Mouse (Mus musculus) urinary bladder, adult 2 months (tissue): ENCODE results near the gene Mecr. TPM values are rescaled to one million over a fixed set of nuclear protein-coding genes. Genes with fewer than 3 reads are reported as not detected.
A peak's percentile ranks its signal among the peaks of the same experiment; 100 is the strongest.
"Not testable (repeated sequence)": the region's sequence is repeated elsewhere in the genome, so short reads cannot be mapped to it uniquely, and the experiment has no call there.

ENCODE experiments used
- DNase-seq: peaks from one replicate; pipeline ENCODE4 v3.0.0; 2022; ENCODE audit warnings: low spot score
- polyA plus RNA-seq: library from polyadenylated mRNA; depleted of rRNA; stranded (reverse); fragments of >200 nt; gene quantifications from 2 replicates; pipeline ENCODE4 v1.2.3, GENCODE M21; 2012; rRNA removed

The Mecr gene
- 33.9 and 39.6 TPM in 2 replicates for polyA plus RNA-seq

DNA sequence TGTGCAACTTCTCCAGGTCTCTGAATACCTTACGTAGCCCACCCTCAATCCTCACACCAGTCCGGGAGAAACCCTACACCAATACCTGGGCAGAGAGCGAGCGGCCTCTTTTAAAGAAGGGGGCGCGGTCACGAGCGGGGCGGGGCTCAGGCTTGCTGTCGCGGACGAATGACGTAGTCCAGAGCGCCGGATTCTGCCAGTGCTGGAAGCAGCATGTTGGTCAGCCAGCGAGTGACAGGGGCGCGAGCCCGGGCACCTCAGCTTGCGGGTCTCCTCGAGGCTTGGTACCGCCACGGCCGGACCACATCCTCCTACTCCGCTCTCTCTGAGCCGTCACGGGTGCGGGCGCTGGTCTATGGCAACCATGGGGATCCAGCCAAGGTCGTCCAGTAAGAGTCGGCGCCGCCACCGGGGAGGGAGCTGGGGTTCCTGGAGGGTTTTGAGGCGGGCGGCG lies at the start of gene Mecr:
TSS of gene Mecr (plus strand) at position 181 of the 454 bp plus-strand sequence.
- peak; percentile 87 for DNase-seq

DNA sequence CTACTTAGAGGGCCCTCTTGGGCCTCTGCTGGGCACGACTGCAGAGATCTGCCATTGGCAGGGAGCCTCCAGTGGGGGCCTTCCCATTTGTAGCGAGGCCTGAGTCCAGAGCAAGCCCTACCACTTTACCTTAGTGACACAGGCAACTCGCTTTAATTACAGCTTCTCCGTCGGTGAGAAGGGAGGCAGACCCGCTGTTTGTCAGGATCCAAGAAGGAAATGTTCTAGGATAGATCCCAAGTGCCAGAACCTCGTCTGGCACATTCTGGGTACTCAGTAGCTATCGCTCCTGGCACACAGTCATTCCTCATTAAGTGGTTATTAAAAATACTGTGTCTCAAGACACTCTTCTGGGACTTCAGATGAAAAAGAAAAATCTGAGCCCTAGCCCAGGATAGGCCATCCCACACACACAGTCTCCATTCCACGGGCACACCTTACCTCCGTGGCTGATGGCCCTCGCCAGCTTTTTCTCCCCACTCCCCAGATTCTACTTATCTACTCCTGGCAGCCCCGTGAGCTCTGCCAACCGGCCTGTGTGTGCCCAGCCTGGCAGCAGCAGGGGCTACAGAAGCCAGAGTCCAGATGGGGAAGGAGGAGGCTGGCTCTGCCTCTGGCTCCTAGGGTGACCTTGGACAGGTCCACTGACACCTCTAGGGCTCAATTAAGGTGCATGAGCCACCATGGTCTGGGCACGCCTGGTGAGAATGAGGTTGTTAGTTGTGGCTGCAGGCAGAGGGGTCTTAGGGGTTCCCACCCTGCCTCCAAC lies 46.8 kb upstream of the Mecr start:
- no peak for DNase-seq

DNA sequence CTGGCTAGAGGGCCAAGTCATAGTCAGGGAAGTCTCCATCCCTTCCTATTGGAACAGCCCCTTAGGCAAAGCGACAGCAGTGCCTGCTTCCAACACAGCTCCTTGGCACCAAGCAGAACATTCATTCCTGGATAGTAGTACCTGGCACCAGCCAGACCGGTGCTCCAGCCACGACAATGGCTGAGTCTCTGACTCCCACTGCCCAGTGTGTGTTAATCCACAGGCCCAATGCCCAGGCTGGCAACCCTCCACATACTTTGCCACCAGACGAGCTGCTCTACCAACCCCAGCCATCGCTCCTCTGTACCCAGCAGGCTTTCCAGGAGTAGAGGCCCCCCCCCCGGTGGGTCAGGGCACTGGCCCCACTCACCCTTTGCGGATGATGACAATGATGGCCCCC lies 45.8 kb upstream of the Mecr start:
- DNase-seq = no peak

DNA sequence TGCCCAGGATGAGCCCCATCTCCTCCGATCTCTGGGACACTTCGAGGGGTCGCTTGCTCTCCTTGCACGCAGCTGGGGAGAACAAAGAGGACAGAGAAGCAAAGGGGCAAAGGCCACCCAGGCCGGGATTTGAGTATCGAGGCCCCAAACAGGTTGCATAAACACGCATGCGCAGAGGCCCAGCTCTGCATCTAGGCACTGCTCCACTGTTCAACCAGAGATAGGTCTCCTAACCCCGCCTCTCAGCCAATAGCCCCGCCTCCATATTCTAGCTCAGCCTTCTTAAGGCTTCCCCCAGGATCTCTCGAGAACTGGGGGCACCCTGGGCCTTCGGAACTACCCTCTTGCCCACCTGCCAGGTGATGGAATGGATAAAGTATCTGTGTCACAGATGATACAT lies 45.4 kb upstream of the Mecr start:
- no peak for DNase-seq

DNA sequence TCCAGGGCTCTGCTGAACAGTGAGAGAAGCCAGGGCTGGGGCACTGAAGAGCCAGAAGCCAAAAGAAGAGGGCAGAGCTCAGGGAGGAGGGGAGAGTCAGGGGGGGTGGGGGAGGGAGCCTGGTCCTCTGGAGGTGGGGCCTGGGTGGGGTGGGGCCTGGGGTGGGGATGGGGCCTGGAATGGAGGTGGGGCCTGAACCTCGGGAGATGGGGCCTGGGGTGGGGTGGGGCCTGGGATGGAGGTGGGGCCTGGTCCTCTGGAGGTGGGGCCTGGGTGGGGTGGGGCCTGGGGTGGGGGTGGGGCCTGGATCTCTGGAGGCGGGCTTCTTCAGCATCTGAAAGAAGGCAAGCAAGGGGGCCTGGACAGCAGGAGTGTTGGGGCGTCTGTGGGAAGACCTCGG lies 44.3 kb upstream of the Mecr start:
- no peak for DNase-seq

DNA sequence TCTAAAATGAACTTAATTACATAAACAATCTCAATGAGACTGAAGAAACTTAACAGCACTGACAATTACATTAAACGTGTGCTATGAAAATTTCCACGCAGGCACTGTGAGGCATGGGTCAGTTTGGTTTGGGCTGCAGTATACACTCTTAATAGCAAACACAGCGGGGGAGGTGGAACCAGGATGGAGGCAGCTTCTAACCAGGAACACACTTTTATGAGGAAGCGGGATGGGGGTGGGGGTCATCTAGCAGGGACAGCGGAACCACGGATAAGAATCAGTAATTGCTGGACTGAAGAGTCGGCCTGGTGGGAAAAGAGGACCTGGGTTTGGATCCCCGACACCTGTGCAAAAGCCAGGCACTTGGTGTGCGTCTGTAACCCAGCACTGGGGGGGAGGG lies 39.4 kb upstream of the Mecr start:
- DNase-seq = no peak

DNA sequence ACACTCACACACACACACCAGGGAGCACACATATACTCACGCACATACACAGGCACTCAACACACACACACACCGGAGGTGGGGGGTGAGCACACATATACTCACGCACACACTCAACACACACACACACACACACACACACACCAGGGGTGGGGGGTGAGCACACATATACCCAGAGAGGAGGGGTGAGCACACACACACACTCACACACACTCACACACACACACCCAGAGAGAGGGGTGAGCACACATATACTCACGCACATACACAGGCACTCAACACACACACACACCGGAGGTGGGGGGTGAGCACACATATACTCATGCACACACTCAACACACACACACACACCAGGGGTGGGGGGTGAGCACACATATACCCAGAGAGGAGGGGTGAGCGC lies 38.5 kb upstream of the Mecr start:
- not testable (repeated sequence) for DNase-seq

DNA sequence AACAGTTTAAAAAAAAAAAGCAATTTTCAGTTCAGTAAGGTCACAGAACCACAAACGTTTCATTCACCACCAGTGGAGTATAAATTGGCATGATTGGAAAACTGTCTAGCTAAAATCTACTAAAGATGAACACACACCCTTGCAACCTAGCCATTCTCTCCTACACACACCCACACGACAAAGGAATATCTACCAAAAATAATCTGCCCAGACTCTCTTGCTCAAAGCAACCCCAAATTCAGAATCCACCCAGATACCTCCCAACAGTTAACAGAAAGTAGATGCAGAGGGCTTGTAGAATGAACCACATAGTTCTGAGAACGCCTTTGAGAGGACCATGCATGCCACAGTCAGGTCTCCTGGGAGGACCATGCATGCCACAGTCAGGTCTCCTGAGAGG lies 38.0 kb upstream of the Mecr start:
- no peak for DNase-seq

DNA sequence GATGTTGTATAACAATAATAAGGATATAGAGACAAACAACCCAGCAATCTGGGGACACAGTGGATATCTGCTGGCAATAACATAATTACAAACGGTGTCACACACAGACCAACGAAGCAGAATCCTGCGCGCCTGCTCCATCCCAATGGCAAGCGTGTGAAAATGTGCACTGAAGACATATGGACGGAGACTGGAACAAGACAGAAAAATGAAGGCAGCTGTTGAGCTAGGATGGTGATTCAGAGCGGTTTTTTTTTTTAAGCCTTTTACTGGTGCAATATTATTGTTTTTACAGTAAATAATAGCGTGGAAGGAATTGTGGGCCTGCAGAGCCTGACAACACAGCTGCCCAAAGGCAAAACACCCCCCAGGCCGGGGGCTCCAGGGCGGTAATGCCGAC lies 30.8 kb upstream of the Mecr start:
- no peak for DNase-seq

DNA sequence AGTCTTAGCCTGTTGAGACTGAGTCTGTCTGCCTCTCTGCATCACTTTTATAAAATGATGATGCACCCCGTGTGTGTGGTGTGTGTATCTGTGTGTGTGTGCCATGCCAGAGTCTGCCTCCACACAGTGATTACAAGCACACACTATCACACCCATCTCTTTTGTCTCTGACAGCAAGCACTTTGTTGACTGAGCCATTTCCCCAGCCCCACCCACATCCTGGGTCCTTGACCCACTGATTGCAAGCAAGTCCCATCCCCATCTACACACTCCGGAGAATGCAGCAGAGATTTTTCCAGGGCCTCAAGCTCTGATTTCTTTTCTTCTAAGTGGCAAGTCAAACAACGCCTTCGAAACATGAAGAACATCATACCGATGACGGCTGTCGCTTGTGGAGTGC lies 29.5 kb upstream of the Mecr start:
- DNase-seq = no peak

DNA sequence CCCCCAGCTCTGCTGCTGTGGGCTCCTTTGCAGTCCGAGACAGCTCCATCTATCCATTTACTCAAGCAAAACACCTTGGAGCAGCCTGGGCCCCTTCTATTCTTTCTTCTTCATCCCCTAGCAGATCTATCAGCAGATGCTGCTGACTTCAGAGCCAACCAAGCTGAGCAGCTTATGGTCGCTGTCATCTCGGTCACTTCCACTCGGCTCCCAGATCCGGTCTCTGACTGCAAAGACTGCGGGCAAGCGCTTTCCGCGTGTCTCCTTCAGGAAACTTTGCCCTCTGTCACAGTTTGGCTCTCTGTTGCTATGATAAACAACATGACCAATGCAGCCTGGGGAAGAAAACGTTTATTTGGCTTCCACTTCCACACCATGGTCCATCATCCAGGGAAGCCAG lies 28.4 kb upstream of the Mecr start:
- DNase-seq = no peak

DNA sequence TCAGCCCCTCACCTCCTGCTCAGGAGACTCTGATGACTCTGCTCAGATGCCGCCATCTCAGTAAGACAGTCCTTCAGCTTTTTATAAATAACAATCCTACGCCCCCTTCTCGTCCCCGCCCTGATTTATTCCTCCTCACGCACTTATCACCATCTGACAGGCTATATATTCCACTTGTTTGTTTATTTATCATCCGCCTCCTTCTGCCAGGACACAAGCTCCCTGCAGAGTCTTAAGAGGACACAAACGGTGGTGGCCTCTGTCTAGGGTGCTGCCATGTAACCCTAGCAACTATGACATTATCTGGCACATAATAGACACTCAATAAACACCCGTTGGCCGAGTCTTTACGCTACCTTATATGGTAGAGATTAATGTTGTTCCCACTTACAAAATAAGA lies 27.5 kb upstream of the Mecr start:
- no peak for DNase-seq

DNA sequence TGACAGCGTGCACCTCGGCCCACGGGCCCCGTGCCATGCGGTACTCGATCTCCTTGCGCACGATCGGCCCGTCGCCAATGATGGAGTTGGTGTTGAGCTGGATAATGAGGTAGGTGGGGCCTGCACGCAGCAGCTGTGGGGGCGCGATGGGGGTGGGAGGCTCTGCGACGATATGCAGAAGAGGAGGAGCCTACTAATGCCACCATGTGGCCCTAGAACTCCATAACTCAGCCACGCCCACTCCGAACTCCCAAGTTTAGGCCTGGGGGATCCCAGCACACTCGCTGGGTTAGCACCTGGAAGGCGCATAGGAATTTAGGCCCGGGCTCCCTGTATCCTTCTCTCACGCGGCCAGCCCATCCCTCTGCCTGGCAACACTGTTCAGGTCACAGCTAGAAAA lies 24.3 kb upstream of the Mecr start:
- DNase-seq = no peak

DNA sequence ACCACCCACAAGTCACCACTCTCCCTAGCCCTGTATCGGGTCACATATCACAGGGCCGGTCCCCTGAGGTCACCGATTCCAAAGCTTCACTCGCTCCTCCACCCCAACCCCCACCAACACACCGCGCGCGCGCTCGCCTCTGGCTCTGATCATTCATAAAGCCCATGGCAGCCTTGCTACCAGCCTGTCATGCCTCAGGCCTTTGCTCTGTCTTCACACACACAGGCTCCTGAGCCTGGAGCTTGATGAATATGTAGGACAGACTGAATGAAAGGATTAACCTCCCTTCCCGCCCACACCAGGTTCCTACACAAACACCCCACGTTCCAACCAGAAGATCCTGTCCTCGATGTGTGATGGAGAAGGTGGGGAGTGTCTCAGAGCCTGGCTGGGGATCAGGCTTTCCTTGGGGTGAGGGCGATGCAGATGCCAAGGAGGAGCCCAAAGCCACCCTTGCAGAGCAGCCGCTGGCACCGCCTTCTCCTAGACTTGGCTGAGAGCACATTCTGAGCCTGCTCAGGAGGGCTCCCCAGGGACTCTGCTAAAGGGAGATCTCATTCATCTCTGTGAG lies 22.0 kb upstream of the Mecr start:
- no peak for DNase-seq

DNA sequence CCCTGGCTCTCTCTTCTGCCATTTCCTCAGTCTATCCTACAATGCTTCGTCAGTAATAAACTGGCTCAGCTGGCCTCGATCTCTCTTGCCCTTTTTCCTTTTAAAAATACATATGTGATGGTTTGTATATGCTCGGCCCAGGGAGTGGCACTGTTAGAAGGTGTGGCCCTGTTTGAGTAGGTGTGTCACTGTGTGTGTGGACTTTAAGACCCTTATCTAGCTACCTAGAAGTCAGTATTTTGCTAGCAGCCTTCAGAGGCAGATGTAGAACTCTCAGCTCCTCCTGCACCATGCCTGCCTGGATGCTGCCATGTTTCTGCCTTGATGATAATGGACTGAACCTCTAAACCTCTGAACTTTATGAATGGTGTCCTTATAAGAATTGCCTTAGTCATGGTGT lies 20.7 kb upstream of the Mecr start:
- no peak for DNase-seq

DNA sequence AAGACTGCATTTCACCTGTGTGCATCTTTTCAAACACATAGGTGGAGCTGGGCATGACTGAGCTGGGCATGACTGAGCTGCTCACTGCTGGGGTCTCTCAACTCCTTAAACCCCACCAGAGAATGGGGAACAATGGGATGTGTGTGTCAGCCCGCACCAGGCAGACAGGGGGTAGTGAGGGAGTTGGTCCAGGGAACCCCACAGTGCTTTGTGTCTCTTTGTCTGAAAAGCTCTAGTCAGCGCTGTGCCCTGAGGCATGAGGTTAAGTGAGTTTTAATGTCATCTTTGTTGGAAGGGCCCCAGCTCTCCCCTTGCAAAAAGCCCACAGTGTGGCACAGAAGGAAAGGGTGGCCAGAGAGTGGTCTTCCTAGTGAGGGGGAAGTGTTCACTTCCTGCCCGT lies 18.3 kb upstream of the Mecr start:
- DNase-seq = no peak

DNA sequence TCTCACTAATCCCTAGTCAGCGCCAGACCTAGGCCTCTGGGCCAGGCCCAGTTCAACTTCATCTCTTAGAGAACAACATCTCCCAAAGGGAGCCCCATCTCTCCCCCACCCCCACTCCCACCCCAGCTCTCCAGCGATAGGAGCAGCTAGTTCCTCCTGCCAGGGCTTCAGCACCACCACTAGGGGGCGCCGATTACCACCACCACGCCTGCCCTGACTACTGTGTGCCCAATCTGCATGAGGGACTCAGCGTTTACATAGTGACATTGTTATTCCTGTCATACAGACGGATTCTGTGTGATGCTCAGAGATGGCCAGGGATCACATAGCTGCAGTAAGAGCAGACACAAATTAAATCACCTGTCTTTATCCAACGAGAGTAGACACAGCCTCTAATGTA lies 17.4 kb upstream of the Mecr start:
- DNase-seq = no peak

DNA sequence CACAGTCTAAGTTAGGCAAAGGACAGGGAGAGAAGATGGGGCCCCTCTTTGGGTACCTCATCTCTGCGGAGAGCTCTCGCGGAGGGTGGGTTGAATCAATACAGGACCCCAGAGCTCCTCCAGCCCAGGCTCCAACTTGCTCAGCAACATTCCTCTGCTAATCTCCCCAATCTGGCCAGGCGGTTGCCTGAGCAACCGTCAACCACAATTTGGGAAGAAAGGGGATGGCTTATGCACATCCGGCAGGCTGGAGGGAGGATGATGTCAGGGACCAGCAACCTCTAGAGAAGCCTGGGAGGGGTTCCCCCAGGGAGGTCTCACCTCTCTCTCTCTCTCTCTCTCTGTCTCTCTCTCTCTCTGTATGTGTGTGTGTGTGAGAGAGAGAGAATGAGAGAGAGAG lies 16.4 kb upstream of the Mecr start:
- DNase-seq = no peak

DNA sequence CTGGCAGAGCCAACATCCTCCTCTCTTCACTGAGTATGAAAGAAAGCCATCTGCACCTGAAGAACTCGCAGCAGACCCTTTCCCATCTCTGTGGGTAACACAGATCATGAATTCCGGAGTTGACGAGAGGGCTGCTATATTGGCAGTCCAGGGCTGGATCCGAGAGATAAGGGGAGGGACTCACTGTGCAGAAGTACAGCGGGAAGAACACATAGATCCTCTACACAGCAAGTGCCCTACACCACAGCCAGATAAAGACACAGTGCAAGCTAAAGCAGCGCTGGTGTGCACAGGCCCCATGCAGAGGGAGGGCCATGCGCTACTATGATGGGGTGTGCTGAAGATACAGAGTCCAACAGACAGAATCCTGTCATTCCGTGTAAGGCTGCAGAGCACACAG lies 14.1 kb upstream of the Mecr start:
- DNase-seq = no peak

DNA sequence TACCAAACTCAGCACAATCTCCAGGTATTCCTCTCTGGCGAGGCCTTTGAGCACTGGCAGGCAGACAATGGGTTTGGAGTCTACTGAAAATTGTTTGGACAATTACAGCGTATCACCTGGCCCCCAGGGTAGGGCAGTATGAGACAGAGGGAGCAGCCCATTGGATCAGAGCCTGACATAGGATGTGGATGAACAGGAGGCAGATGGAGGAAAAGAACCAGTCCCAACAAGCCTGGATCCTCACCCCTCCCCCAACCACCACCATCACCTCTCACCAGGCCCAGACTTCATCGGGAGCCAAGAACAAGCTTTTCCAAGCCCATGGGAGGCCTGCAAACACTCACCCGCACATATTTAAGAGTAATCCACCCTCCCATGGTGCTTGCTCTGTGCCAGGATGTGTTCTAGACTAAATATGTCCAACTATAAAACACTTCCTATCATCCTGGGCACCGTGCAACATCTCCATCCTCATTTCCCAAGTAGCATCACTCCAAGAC lies 11.7 kb upstream of the Mecr start:
- DNase-seq = no peak

DNA sequence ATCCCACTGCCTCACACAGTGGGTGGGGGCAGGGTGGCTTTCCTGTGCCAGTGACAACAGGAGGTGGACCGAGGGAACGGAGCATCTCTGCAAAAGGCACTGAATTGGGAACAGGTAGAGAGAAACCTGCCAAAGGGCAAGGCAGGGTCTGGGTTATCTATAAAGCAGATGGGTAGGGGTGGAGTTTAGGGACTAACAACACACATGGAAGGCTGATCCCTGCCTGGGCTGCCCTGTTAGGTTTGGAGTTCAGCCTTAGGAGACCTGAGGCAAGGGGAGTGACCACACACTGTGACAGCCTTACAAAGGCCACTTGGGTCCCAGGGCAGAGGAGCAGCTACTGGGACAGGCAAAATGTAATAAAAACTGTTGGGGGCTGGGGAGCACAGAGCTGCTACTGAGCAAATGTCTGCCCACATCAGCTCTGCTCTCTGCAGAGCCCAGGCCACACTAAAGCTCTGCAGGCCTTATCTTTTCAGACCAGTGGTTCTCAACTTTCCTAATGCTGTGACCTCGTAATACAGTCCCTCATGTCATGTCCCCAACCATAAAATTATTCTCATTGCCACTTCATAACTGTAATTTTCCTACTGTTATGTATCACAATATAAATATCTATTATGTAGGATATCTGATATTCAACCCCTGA lies 10.4 kb upstream of the Mecr start:
- no peak for DNase-seq

DNA sequence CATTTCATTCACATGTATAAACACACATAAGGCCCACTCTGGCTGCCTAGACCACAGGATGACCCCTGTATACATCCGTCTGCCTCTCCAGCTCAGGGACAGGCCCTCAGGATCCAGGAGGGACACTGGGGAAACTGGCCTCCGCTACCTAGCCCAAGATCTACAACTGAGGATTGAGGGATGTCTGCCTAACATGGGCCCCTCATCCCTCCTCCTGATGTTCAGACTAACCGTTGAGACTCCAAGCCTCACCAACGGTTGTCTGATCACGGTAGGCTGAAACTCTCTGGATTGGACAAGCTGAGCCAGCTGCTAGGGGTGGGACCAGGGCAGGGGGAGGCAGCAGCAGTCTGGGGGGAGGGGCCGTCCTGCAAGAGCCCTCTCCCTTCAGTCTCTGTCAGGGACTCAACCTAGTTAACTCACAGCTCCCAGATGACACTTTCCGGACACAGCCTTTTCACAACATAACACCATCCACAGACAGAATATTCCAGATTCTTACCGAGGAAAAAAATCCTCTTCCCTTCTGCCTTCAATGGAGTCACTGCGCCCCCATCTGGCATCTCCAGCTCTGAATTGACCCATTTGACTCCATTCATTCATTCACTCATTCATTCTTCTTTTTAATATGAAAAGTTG lies 9.2 kb upstream of the Mecr start:
- DNase-seq = no peak
